In the genomic region with DNA sequence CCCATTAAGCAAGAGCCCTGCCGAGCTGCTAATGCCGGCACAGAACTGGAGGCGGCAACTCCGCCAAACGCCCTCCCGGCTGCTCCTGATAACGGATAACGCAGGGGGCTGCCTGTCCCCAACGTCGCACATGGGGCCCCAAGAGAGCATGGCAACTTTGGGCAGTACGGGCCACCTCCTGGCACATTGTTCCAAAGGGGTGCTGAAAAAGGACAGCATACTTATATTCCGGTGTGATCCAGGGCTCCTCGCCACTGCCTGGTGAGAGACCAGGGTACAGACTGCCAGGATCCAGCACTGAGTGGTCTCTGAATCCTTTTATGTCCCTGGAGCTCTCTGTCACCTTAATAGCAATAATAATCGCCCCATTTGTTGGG, we compare ENCODE assay signal across 9 mouse cellular contexts. TPM values are rescaled to one million over a fixed set of nuclear protein-coding genes. Genes with fewer than 3 reads are reported as not detected.
DNase-seq lines count a peak whose midpoint lies in the region; ATAC-seq and TF ChIP-seq lines count a peak whose summit lies in the region.
"Had no signal": no experiment of that assay in that cellular context is flagged by ENCODE, and none has a peak within 500 bp of the region (broad histone marks: within the 10 kb centered on the region; RNA-seq: fewer than 3 reads in every experiment).

No protein-coding gene starts in this region.

- no peak for TF ChIP-seq CTCF in heart, adult 2 months (IDR thresholded peaks at IDR 0.05)

- no peak for DNase-seq in heart, adult 2 months
- no peak for DNase-seq in embryonic facial prominence, embryonic 10.5 days (ENCODE audit: low spot score)
- DNase-seq in hindbrain, embryonic 14.5 days (ENCODE audit: low spot score): no peak
- no peak for DNase-seq in cerebellum, adult 9-11 months
- DNase-seq in cerebellum, postnatal 10 days: no peak
- DNase-seq in lung, postnatal 36 days: no peak

- WGBS in heart, embryonic 13.5 days: 4% methylated on average over 14 of the region's 14 CpGs
- WGBS in heart, adult 2 months: 8% methylated on average over 14 of the region's 14 CpGs
- 10% methylated on average over 14 of the region's 14 CpGs for WGBS in embryonic facial prominence, embryonic 10.5 days
- WGBS in hindbrain, embryonic 14.5 days: 4% methylated on average over 14 of the region's 14 CpGs
- WGBS in midbrain, embryonic 12.5 days: 10% methylated on average over 14 of the region's 14 CpGs

- peaks cover 99% of the 10 kb centered on the region for H3K27me3 ChIP-seq in heart, embryonic 13.5 days (replicated peaks)
- H3K27me3 ChIP-seq in heart, adult 2 months (ENCODE audit: control insufficient read depth, insufficient read depth, low read length): peaks cover 9% of the 10 kb centered on the region
- peaks cover 99% of the 10 kb centered on the region for H3K27me3 ChIP-seq in embryonic facial prominence, embryonic 10.5 days (replicated peaks; ENCODE audit: low read depth, poor library complexity, severe bottlenecking)
- H3K27me3 ChIP-seq in hindbrain, embryonic 14.5 days (ENCODE audit: control insufficient read depth, insufficient read depth, low read length): 0 out of 2 replicates have a peak, but pooled peaks cover 3% of the 10 kb centered on the region
- H3K27me3 ChIP-seq in midbrain, embryonic 12.5 days: peaks cover 79% of the 10 kb centered on the region

- TF ChIP-seq EP300 in heart, adult 2 months (IDR thresholded peaks at IDR 0.05; ENCODE audit: insufficient read depth, low read depth, low read length): no peak

- H3K4me1 ChIP-seq in heart, embryonic 13.5 days: peaks cover 23% of the 10 kb centered on the region
- H3K4me1 ChIP-seq in heart, adult 2 months (ENCODE audit: control insufficient read depth, insufficient read depth, low read length): no peaks in the 10 kb centered on the region
- peaks cover 60% of the 10 kb centered on the region for H3K4me1 ChIP-seq in embryonic facial prominence, embryonic 10.5 days
- H3K4me1 ChIP-seq in hindbrain, embryonic 14.5 days (replicated peaks; ENCODE audit: control insufficient read depth, insufficient read depth, low read length): peaks cover 59% of the 10 kb centered on the region
- peaks cover 58% of the 10 kb centered on the region for H3K4me1 ChIP-seq in midbrain, embryonic 12.5 days

- intact Hi-C loops in heart, adult 2 months (cut with DNase I): no loop called here

- ATAC-seq in heart, embryonic 13.5 days (ENCODE audit: extremely low read depth, insufficient number of reproducible peaks, low FRiP score, low TSS enrichment): no peak
- ATAC-seq in hindbrain, embryonic 14.5 days (ENCODE audit: low FRiP score): peak; percentile 22
- ATAC-seq in midbrain, embryonic 12.5 days (ENCODE audit: low FRiP score, low read depth): peak; percentile 34

- H3K79me2 ChIP-seq in heart, adult 2 months (replicated peaks; ENCODE audit: control insufficient read depth, insufficient read depth, low read length): no peaks in the 10 kb centered on the region

- H3K4me3 ChIP-seq in heart, embryonic 13.5 days: 0 out of 2 replicates have a peak overlapping the region, but pooled peaks have one; percentile 24
- H3K4me3 ChIP-seq in heart, adult 2 months: no peak overlapping the region
- H3K4me3 ChIP-seq in embryonic facial prominence, embryonic 10.5 days: peak overlapping the region; percentile 36
- peak overlapping the region; percentile 14 for H3K4me3 ChIP-seq in hindbrain, embryonic 14.5 days (replicated peaks; ENCODE audit: low read length)
- H3K4me3 ChIP-seq in midbrain, embryonic 12.5 days: peak overlapping the region; percentile 11; the same call in 1 of the 2 replicates

- H3K27ac ChIP-seq in heart, embryonic 13.5 days (replicated peaks): no peak overlapping the region
- no peak overlapping the region for H3K27ac ChIP-seq in heart, adult 2 months
- H3K27ac ChIP-seq in embryonic facial prominence, embryonic 10.5 days (replicated peaks): no peak overlapping the region
- H3K27ac ChIP-seq in hindbrain, embryonic 14.5 days: peak overlapping the region; percentile 73
- peak overlapping the region; percentile 60 for H3K27ac ChIP-seq in midbrain, embryonic 12.5 days (replicated peaks)

- H3K9ac ChIP-seq in heart, embryonic 13.5 days: no peak overlapping the region
- H3K9ac ChIP-seq in heart, adult 2 months (ENCODE audit: low read depth, low read length): no peak overlapping the region
- peak overlapping the region; percentile 44; the same call in 1 of the 2 replicates for H3K9ac ChIP-seq in hindbrain, embryonic 14.5 days
- no peak overlapping the region for H3K9ac ChIP-seq in midbrain, embryonic 12.5 days (replicated peaks)

- TF ChIP-seq POLR2A in heart, adult 2 months (IDR thresholded peaks at IDR 0.05; ENCODE audit: insufficient read depth, low read depth, low read length): no peak

- no peaks in the 10 kb centered on the region for H3K9me3 ChIP-seq in heart, embryonic 13.5 days
- no peaks in the 10 kb centered on the region for H3K9me3 ChIP-seq in embryonic facial prominence, embryonic 10.5 days
- no peaks in the 10 kb centered on the region for H3K9me3 ChIP-seq in hindbrain, embryonic 14.5 days (ENCODE audit: control insufficient read depth, low read length)
- no peaks in the 10 kb centered on the region for H3K9me3 ChIP-seq in midbrain, embryonic 12.5 days

- peak overlapping the region; percentile 56 for H3K4me2 ChIP-seq in heart, embryonic 13.5 days
- H3K4me2 ChIP-seq in hindbrain, embryonic 14.5 days (replicated peaks): peak overlapping the region; percentile 74
- H3K4me2 ChIP-seq in midbrain, embryonic 12.5 days (replicated peaks): peak overlapping the region; percentile 44

- H3K36me3 ChIP-seq in heart, embryonic 13.5 days: no peaks in the 10 kb centered on the region
- no peaks in the 10 kb centered on the region for H3K36me3 ChIP-seq in heart, adult 2 months (ENCODE audit: control insufficient read depth, insufficient read depth, low read length)
- no peaks in the 10 kb centered on the region for H3K36me3 ChIP-seq in embryonic facial prominence, embryonic 10.5 days (replicated peaks)
- H3K36me3 ChIP-seq in hindbrain, embryonic 14.5 days (replicated peaks; ENCODE audit: control insufficient read depth, insufficient read depth): no peaks in the 10 kb centered on the region
- H3K36me3 ChIP-seq in midbrain, embryonic 12.5 days: no peaks in the 10 kb centered on the region

RNA-seq across cellular contexts. Expression of gene Slit1, which starts 5.0 kb away (rescaled TPM):
- polyA plus RNA-seq in heart, embryonic 13.5 days (2015; fragmentation: Nextera tagmentation; extraction: Ambion mirVana): 0.10 and 0.32 TPM in 2 replicates
- total RNA-seq in heart, adult 2 months (2021): under 1 TPM; 0.05 to 0.07 TPM
- polyA plus RNA-seq in heart, adult 2 months (2012; rRNA removed): 0.03 and 0.06 TPM in 2 replicates
- 2.3 and 3.9 TPM in 2 replicates for polyA plus RNA-seq in embryonic facial prominence, embryonic 10.5 days (2016; fragmentation: Nextera tagmentation; extraction: Ambion mirVana)
- 31.7 and 36.4 TPM in 2 replicates for polyA plus RNA-seq in hindbrain, embryonic 14.5 days (2014; fragmentation: Nextera tagmentation; extraction: Ambion mirVana)
- polyA plus RNA-seq in midbrain, embryonic 12.5 days (2016; fragmentation: Nextera tagmentation; extraction: Ambion mirVana): 12.2 and 14.8 TPM in 2 replicates
- polyA plus RNA-seq: C2C12 had no signal

Comparison
In these comparisons a context has a peak if more than half of its experiments do, and no peak if none do; other contexts are left out.
1. H3K27ac ChIP-seq: peak in hindbrain, embryonic 14.5 days (single experiment) and midbrain, embryonic 12.5 days (single experiment); none in heart, embryonic 13.5 days (single experiment), heart, adult 2 months (single experiment) and embryonic facial prominence, embryonic 10.5 days (single experiment).
2. Peak in every context shown above with its lines, with median percentiles within 50 percentile points of each other: H3K4me2 ChIP-seq.